Mouse (Mus musculus) forebrain, embryonic 10.5 days (tissue): ENCODE results near the gene Nsg1. TPM values are rescaled to one million over a fixed set of nuclear protein-coding genes. Genes with fewer than 3 reads are reported as not detected.

Experiments
- DNase-seq: peaks from one replicate; pipeline ENCODE4 v3.0.0-alpha.2; 2017; ENCODE audit warnings: low spot score; ENCODE audit errors: extremely low spot score
- H3K27ac ChIP-seq: fragments of 300-500 bp; sonication (generic); 2 replicates; pipeline ENCODE4 v1.5.1; 2016; ENCODE audit warnings: mild to moderate bottlenecking
- H3K27me3 ChIP-seq: fragments of 300-500 bp; sonication (generic); 2 replicates; pipeline ENCODE4 v1.6.1; 2016; ENCODE audit warnings: mild to moderate bottlenecking; ENCODE audit not compliant: poor library complexity, severe bottlenecking
- H3K36me3 ChIP-seq: fragments of 300-500 bp; sonication (generic); replicated peaks from 2 replicates; pipeline ENCODE4 v1.6.1; 2016; ENCODE audit warnings: mild to moderate bottlenecking, moderate library complexity
- H3K4me1 ChIP-seq: fragments of 300-500 bp; sonication (generic); 2 replicates; pipeline ENCODE4 v1.6.1; 2016
- H3K4me3 ChIP-seq: fragments of 300-500 bp; sonication (generic); 2 replicates; pipeline ENCODE4 v1.5.1; 2016; ENCODE audit warnings: mild to moderate bottlenecking, moderate library complexity
- H3K9me3 ChIP-seq: fragments of 300-500 bp; sonication (generic); 2 replicates; pipeline ENCODE4 v1.6.1; 2016; ENCODE audit warnings: mild to moderate bottlenecking, moderate library complexity
- WGBS: fragments of 180-500 bp; shearing (Covaris S2); methylation state at CpG from one replicate; pipeline ENCODE4 v1.1.7; 2016; 5-methylcytosine and 5-hydroxymethylcytosine counted together
- polyA plus RNA-seq: library from polyadenylated mRNA; unstranded; fragments of >200 nt; fragmentation: Nextera tagmentation; extraction: Ambion mirVana; gene quantifications from 2 replicates; pipeline ENCODE4 v1.2.1, GENCODE M21; 2016

Gene Nsg1
- polyA plus RNA-seq, 1 experiment from 2014 or later, result 114 TPM

- DNase-seq, result no peak
- Histone ChIP-seq H3K27me3 (no peaks in the 10 kb centered on the region), H3K36me3 (peaks cover 34% of the 10 kb centered on the region), H3K9me3 (0 out of 2 replicates have a peak, but pooled peaks cover 5% of the 10 kb centered on the region), H3K27ac (no peak overlapping the region), H3K4me3 (no peak overlapping the region), H3K4me1 (no peaks in the 10 kb centered on the region)
- 98% methylated on average over 2 of the region's 2 CpGs for WGBS
Observed at GRCm38 (mm10) chr5:38129339-38129738, 30.4 kb downstream of the Nsg1 start.

GRCm38 (mm10) chr5:38126519-38127306 lies 33.0 kb downstream of the Nsg1 start:
- 88% methylated on average over 13 of the region's 13 CpGs for WGBS
- Histone ChIP-seq H3K4me1 (no peaks in the 10 kb centered on the region), H3K36me3 (peaks cover 48% of the 10 kb centered on the region), H3K4me3 (no peak overlapping the region), H3K27ac (no peak overlapping the region), H3K27me3 (no peaks in the 10 kb centered on the region), H3K9me3 (0 out of 2 replicates have a peak, but pooled peaks cover 5% of the 10 kb centered on the region)
- DNase-seq, result no peak

- H3K4me3 ChIP-seq, result no peak overlapping the region
- peaks cover 37% of the 10 kb centered on the region for H3K36me3 ChIP-seq
- H3K27ac ChIP-seq, result no peak overlapping the region
- H3K4me1 ChIP-seq, result no peaks in the 10 kb centered on the region
- DNase-seq, result no peak
- no peaks in the 10 kb centered on the region for H3K27me3 ChIP-seq
- no peaks in the 10 kb centered on the region for H3K9me3 ChIP-seq
- 95% methylated on average over 7 of the region's 7 CpGs for WGBS
Observed at GRCm38 (mm10) chr5:38121699-38122098, 38.0 kb downstream of the Nsg1 start.

- H3K4me3 ChIP-seq, result no peak overlapping the region
- H3K4me1 ChIP-seq, result no peaks in the 10 kb centered on the region
- no peaks in the 10 kb centered on the region for H3K9me3 ChIP-seq
- no peaks in the 10 kb centered on the region for H3K27me3 ChIP-seq
- H3K27ac ChIP-seq, result no peak overlapping the region
- H3K36me3 ChIP-seq, result peaks cover 45% of the 10 kb centered on the region
- DNase-seq, result no peak
- WGBS, result 91% methylated on average over 5 of the region's 5 CpGs
Observed at GRCm38 (mm10) chr5:38119268-38119667, 40.4 kb downstream of the Nsg1 start.

- Histone ChIP-seq H3K9me3 (no peaks in the 10 kb centered on the region), H3K4me1 (no peaks in the 10 kb centered on the region), H3K27me3 (no peaks in the 10 kb centered on the region), H3K4me3 (no peak overlapping the region), H3K27ac (no peak overlapping the region), H3K36me3 (peaks cover 39% of the 10 kb centered on the region)
- 85% methylated on average over 1 of the region's 1 CpGs for WGBS
- DNase-seq, result no peak
Observed at GRCm38 (mm10) chr5:38117056-38117455, 42.7 kb downstream of the Nsg1 start.

GRCm38 (mm10) chr5:38114526-38114925 lies 45.2 kb downstream of the Nsg1 start:
- H3K36me3 ChIP-seq, result peaks cover 42% of the 10 kb centered on the region
- H3K4me3 ChIP-seq, result no peak overlapping the region
- H3K9me3 ChIP-seq, result no peaks in the 10 kb centered on the region
- no peak for DNase-seq
- WGBS, result 94% methylated on average over 2 of the region's 2 CpGs
- H3K27ac ChIP-seq, result no peak overlapping the region
- H3K4me1 ChIP-seq, result no peaks in the 10 kb centered on the region
- no peaks in the 10 kb centered on the region for H3K27me3 ChIP-seq

GRCm38 (mm10) chr5:38106807-38107206 lies 52.9 kb downstream of the Nsg1 start:
- H3K27me3 ChIP-seq, result no peaks in the 10 kb centered on the region
- no peak for DNase-seq
- H3K4me1 ChIP-seq, result 0 out of 2 replicates have a peak, but pooled peaks cover 5% of the 10 kb centered on the region
- peaks cover 35% of the 10 kb centered on the region for H3K36me3 ChIP-seq
- no peak overlapping the region for H3K4me3 ChIP-seq
- H3K27ac ChIP-seq, result no peak overlapping the region
- no peaks in the 10 kb centered on the region for H3K9me3 ChIP-seq
- 91% methylated on average over 10 of the region's 10 CpGs for WGBS

- Histone ChIP-seq H3K4me1 (0 out of 2 replicates have a peak, but pooled peaks cover 5% of the 10 kb centered on the region), H3K27me3 (no peaks in the 10 kb centered on the region), H3K9me3 (no peaks in the 10 kb centered on the region), H3K27ac (no peak overlapping the region), H3K4me3 (no peak overlapping the region), H3K36me3 (peaks cover 35% of the 10 kb centered on the region)
- no peak for DNase-seq
- 95% methylated on average over 14 of the region's 14 CpGs for WGBS
Observed at GRCm38 (mm10) chr5:38106080-38106697, 53.5 kb downstream of the Nsg1 start.

GRCm38 (mm10) chr5:38102945-38103344 lies 56.8 kb downstream of the Nsg1 start:
- 83% methylated on average over 2 of the region's 2 CpGs for WGBS
- no peaks in the 10 kb centered on the region for H3K27me3 ChIP-seq
- H3K9me3 ChIP-seq, result no peaks in the 10 kb centered on the region
- H3K27ac ChIP-seq, result no peak overlapping the region
- 0 out of 2 replicates have a peak, but pooled peaks cover 5% of the 10 kb centered on the region for H3K4me1 ChIP-seq
- no peak overlapping the region for H3K4me3 ChIP-seq
- H3K36me3 ChIP-seq, result peaks cover 25% of the 10 kb centered on the region
- no peak for DNase-seq

- Histone ChIP-seq H3K36me3 (no peaks in the 10 kb centered on the region; the same call in 1 of the 2 replicates), H3K27me3 (no peaks in the 10 kb centered on the region), H3K27ac (no peak overlapping the region), H3K9me3 (no peaks in the 10 kb centered on the region), H3K4me3 (no peak overlapping the region), H3K4me1 (0 out of 2 replicates have a peak, but pooled peaks cover 5% of the 10 kb centered on the region)
- DNase-seq, result no peak
- WGBS, result 84% methylated on average over 2 of the region's 2 CpGs
Observed at GRCm38 (mm10) chr5:38099139-38099676, 60.5 kb downstream of the Nsg1 start.

- 68% methylated on average over 4 of the region's 4 CpGs for WGBS
- Histone ChIP-seq H3K27me3 (no peaks in the 10 kb centered on the region), H3K9me3 (no peaks in the 10 kb centered on the region), H3K27ac (no peak overlapping the region), H3K36me3 (no peaks in the 10 kb centered on the region; the same call in 1 of the 2 replicates), H3K4me1 (0 out of 2 replicates have a peak, but pooled peaks cover under 1% of the 10 kb centered on the region), H3K4me3 (no peak overlapping the region)
- DNase-seq, result no peak
Observed at GRCm38 (mm10) chr5:38097501-38098093, 62.1 kb downstream of the Nsg1 start.

GRCm38 (mm10) chr5:38094331-38094730 lies 65.4 kb downstream of the Nsg1 start:
- Histone ChIP-seq H3K27ac (no peak overlapping the region), H3K4me1 (peaks cover 6% of the 10 kb centered on the region), H3K27me3 (peaks cover 10% of the 10 kb centered on the region), H3K36me3 (no peaks in the 10 kb centered on the region; the same call in 1 of the 2 replicates), H3K9me3 (no peaks in the 10 kb centered on the region), H3K4me3 (no peak overlapping the region)
- DNase-seq, result no peak
- WGBS, result 94% methylated on average over 2 of the region's 2 CpGs
